Mouse (Mus musculus) spleen, embryonic (tissue): ENCODE results near the gene Nme1.

Experiments
- CTCF ChIA-PET: fragments of 350-600 bp; sonication (Branson Sonifier 250); formaldehyde crosslinking; loops from one replicate; lab custom pipeline; 2022; lab: Charles Lee

Gene Nme1

GRCm38 (mm10) chr11:93968005-93968847, at the start of gene Nme1, which contains the start of gene Gm20390:
TSS of gene Nme1 (minus strand) at chr11:93968521.
TSS of gene Gm20390 (minus strand) at chr11:93968293.
- CTCF ChIA-PET, result interaction anchor here (0.8 to 1.3 kb wide), 2 partner anchors 11 to 12 kb away, joined by 3 to 4 read pairs; partner anchors contain the start of gene Nme2

GRCm38 (mm10) chr11:94003346-94003745, 35.0 kb upstream of the Nme1 start:
- CTCF ChIA-PET, result no interaction called here

GRCm38 (mm10) chr11:93999276-93999675, 31.0 kb upstream of the Nme1 start:
- CTCF ChIA-PET, result no interaction called here

GRCm38 (mm10) chr11:93997141-93997775, 28.9 kb upstream of the Nme1 start:
- CTCF ChIA-PET, result interaction anchor here (0.7 kb wide), 1 partner anchor 11 kb away, joined by 8 read pairs; no protein-coding TSS in a partner anchor

GRCm38 (mm10) chr11:93996306-93997140, 28.2 kb upstream of the Nme1 start:
- CTCF ChIA-PET, result interaction anchor here (1.1 kb wide), 1 partner anchor 31 kb away, joined by 6 read pairs; no protein-coding TSS in a partner anchor

- CTCF ChIA-PET, result interaction anchor here (1.1 kb wide), 1 partner anchor 32 kb away, joined by 6 read pairs; no protein-coding TSS in a partner anchor
These were observed 27.5 kb upstream of the Nme1 start, which contains the start of gene Spag9 for GRCm38 (mm10) chr11:93995720-93996305. TSS of gene Spag9 (plus strand) at chr11:93996091.

GRCm38 (mm10) chr11:93995111-93995719, 26.9 kb upstream of the Nme1 start:
- CTCF ChIA-PET, result no interaction called here

GRCm38 (mm10) chr11:93994531-93994930, 26.2 kb upstream of the Nme1 start:
- CTCF ChIA-PET, result no interaction called here

GRCm38 (mm10) chr11:93988328-93989062, 20.2 kb upstream of the Nme1 start:
- CTCF ChIA-PET, result no interaction called here

- CTCF ChIA-PET, result no interaction called here
These were observed 19.5 kb upstream of the Nme1 start for GRCm38 (mm10) chr11:93987625-93988327.

- CTCF ChIA-PET, result interaction anchor here (0.6 to 0.9 kb wide), 2 partner anchors 10 to 17 kb away, joined by 3 to 8 read pairs; no protein-coding TSS in a partner anchor
These were observed 18.7 kb upstream of the Nme1 start for GRCm38 (mm10) chr11:93987026-93987425.

GRCm38 (mm10) chr11:93986298-93986697, 18.0 kb upstream of the Nme1 start:
- CTCF ChIA-PET, result interaction anchor here (0.6 to 0.9 kb wide), 2 partner anchors 11 to 17 kb away, joined by 3 to 8 read pairs; no protein-coding TSS in a partner anchor

GRCm38 (mm10) chr11:93985265-93985664, 16.9 kb upstream of the Nme1 start:
- CTCF ChIA-PET, result interaction anchor here (0.9 kb wide), 1 partner anchor 16 kb away, joined by 3 read pairs; no protein-coding TSS in a partner anchor

- CTCF ChIA-PET, result interaction anchor here (0.6 to 0.9 kb wide), 2 partner anchors 15 to 58 kb away, joined by 3 read pairs; no protein-coding TSS in a partner anchor
These were observed 16.3 kb upstream of the Nme1 start for GRCm38 (mm10) chr11:93984619-93985018.

- CTCF ChIA-PET, result no interaction called here
These were observed 11.3 kb upstream of the Nme1 start for GRCm38 (mm10) chr11:93979502-93980049.

GRCm38 (mm10) chr11:93972951-93973350, 4.6 kb upstream of the Nme1 start:
- CTCF ChIA-PET, result no interaction called here

- CTCF ChIA-PET, result interaction anchor here (0.5 to 1.1 kb wide), 6 partner anchors 15 to 74 kb away, joined by 3 to 5 read pairs (median 3); no protein-coding TSS in a partner anchor
These were observed 1.5 kb upstream of the Nme1 start for GRCm38 (mm10) chr11:93969799-93970198.

GRCm38 (mm10) chr11:93969171-93969570, 850 bp upstream of the Nme1 start:
- CTCF ChIA-PET, result interaction anchor here (0.5 to 1.1 kb wide), 3 partner anchors 16 to 64 kb away, joined by 3 to 5 read pairs (median 3); no protein-coding TSS in a partner anchor

GRCm38 (mm10) chr11:93968848-93969128, 467 bp upstream of the Nme1 start:
- CTCF ChIA-PET, result no interaction called here
